Mouse (Mus musculus) intestine, embryonic 14.5 days (tissue): ENCODE data around the gene Sumf1. TPM values are rescaled to one million over a fixed set of nuclear protein-coding genes. Genes with fewer than 3 reads are reported as not detected.

ENCODE experiments used
- ATAC-seq: fragments of 200-750 bp; cut with Nextera tagmentation; replicated peaks from 2 replicates; pipeline ENCODE4 v1.8.0; 2017; ENCODE audit warnings: low read depth, moderate number of reproducible peaks, moderate TSS enrichment, moderate library complexity; ENCODE audit not compliant: low FRiP score, low TSS enrichment
- DNase-seq: peaks from one replicate; pipeline ENCODE4 v3.0.0-alpha.2; 2018; ENCODE audit warnings: low spot score
- H3K27ac ChIP-seq: fragments of 300-500 bp; sonication (generic); 2 replicates; pipeline ENCODE4 v1.5.1; 2014; ENCODE audit warnings: low read depth, mild to moderate bottlenecking, control low read depth
- H3K27me3 ChIP-seq: fragments of 300-500 bp; sonication (generic); replicated peaks from 2 replicates; pipeline ENCODE4 v1.6.1; 2014; ENCODE audit warnings: low read length, control low read depth; ENCODE audit not compliant: control insufficient read depth, insufficient read depth
- H3K36me3 ChIP-seq: fragments of 300-500 bp; sonication (generic); 2 replicates; pipeline ENCODE4 v1.6.1; 2014; ENCODE audit warnings: low read length, control low read depth; ENCODE audit not compliant: control insufficient read depth, insufficient read depth
- H3K4me1 ChIP-seq: fragments of 300-500 bp; sonication (generic); replicated peaks from 2 replicates; pipeline ENCODE4 v1.6.1; 2014; ENCODE audit warnings: low read length, control low read depth, mixed read lengths; ENCODE audit not compliant: control insufficient read depth, insufficient read depth
- H3K4me2 ChIP-seq: fragments of 300-500 bp; sonication (generic); 2 replicates; pipeline ENCODE4 v1.6.1; 2014; ENCODE audit warnings: low read length
- H3K4me3 ChIP-seq: fragments of 300-500 bp; sonication (generic); 2 replicates; pipeline ENCODE4 v1.5.1; 2014; ENCODE audit warnings: low read depth, low read length, control low read depth, mixed read lengths
- H3K9ac ChIP-seq: fragments of 300-500 bp; sonication (generic); 2 replicates; pipeline ENCODE4 v1.6.1; 2014; ENCODE audit warnings: mild to moderate bottlenecking, low read length
- H3K9me3 ChIP-seq: fragments of 300-500 bp; sonication (generic); 2 replicates; pipeline ENCODE4 v1.6.1; 2016; ENCODE audit warnings: low read length, control low read depth; ENCODE audit not compliant: control insufficient read depth
- WGBS: fragments of 180-500 bp; shearing (Covaris S2); extraction: QIAGEN DNeasy Blood & Tissue Kit; methylation state at CpG from one replicate; pipeline ENCODE4 v1.1.7; 2014; 5-methylcytosine and 5-hydroxymethylcytosine counted together
- polyA plus RNA-seq: library from polyadenylated mRNA; unstranded; fragments of >200 nt; fragmentation: Nextera tagmentation; extraction: Ambion mirVana; gene quantifications from 2 replicates; pipeline ENCODE4 v1.2.1, GENCODE M21; 2014

Sumf1 gene
- polyA plus RNA-seq, 1 experiment from 2014 or later = 21.7 TPM

DNA sequence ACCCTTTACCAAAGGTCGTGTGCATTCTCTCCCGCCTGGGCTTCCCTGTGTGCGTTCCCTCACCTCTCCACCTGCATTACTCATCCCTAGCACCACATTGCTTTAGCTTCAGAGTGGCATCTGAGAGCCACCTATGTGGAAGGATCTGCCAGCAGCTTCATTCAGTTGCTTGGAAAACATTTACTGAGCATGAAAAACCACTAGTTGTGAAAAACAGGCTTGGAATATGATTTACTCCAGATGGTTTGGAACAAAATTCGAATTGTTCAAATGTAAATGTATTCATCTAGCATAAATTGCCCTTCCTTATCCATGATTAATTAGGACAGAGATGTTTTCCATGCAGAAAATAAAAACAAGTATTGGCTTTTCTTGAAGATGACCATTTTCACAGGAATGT is 128.0 kb downstream of the Sumf1 start:
- 64% methylated on average over 4 of the region's 4 CpGs for WGBS
- ATAC-seq = no peak
- Histone ChIP-seq H3K9me3 (no peaks in the 10 kb centered on the region), H3K27me3 (no peaks in the 10 kb centered on the region), H3K9ac (no peak overlapping the region), H3K27ac (no peak overlapping the region), H3K4me2 (no peak overlapping the region), H3K36me3 (no peaks in the 10 kb centered on the region), H3K4me3 (no peak overlapping the region), H3K4me1 (no peaks in the 10 kb centered on the region)
- DNase-seq = no peak

Other genes starting within 250 kb of the Sumf1 start
- gene Setmar, start 120.5 kb downstream of the Sumf1 start, polyA plus RNA-seq = 6.5 and 7.7 TPM in 2 replicates
- 14.5 and 15.6 TPM in 2 replicates for gene Itpr1, start 27.5 kb upstream of the Sumf1 start, polyA plus RNA-seq